Mouse (Mus musculus) hindbrain, embryonic 11.5 days (tissue): ENCODE measurements around the gene Capza2. TPM values are rescaled to one million over a fixed set of nuclear protein-coding genes. Genes with fewer than 3 reads are reported as not detected.
A peak's percentile ranks its signal among the peaks of the same experiment; 100 is the strongest.

ENCODE experiments used
- ATAC-seq: fragments of 200-750 bp; cut with Nextera tagmentation; 2 replicates; pipeline ENCODE4 v1.8.0; 2017; ENCODE audit warnings: mild to moderate bottlenecking, moderate TSS enrichment, moderate library complexity; ENCODE audit not compliant: low FRiP score
- DNase-seq: peaks from one replicate; pipeline ENCODE4 v3.0.0-alpha.2; 2015; ENCODE audit warnings: low spot score
- H3K27ac ChIP-seq: fragments of 300-500 bp; sonication (generic); 2 replicates; pipeline ENCODE4 v1.5.1; 2014; ENCODE audit warnings: mild to moderate bottlenecking, low read depth, low read length
- H3K27me3 ChIP-seq: fragments of 300-500 bp; sonication (generic); 2 replicates; pipeline ENCODE4 v1.6.1; 2014; ENCODE audit warnings: mild to moderate bottlenecking, low read length, moderate library complexity, mixed read lengths; ENCODE audit not compliant: control insufficient read depth, insufficient read depth
- H3K36me3 ChIP-seq: fragments of 300-500 bp; sonication (generic); 2 replicates; pipeline ENCODE4 v1.6.1; 2014; ENCODE audit warnings: mild to moderate bottlenecking, low read length, moderate library complexity, mixed read lengths; ENCODE audit not compliant: control insufficient read depth, insufficient read depth
- H3K4me1 ChIP-seq: fragments of 300-500 bp; sonication (generic); replicated peaks from 2 replicates; pipeline ENCODE4 v1.6.1; 2014; ENCODE audit warnings: low read length, mixed read lengths; ENCODE audit not compliant: control insufficient read depth, insufficient read depth
- H3K4me2 ChIP-seq: fragments of 300-500 bp; sonication (generic); replicated peaks from 2 replicates; pipeline ENCODE4 v1.6.1; 2014; ENCODE audit warnings: mild to moderate bottlenecking, low read depth, low read length
- H3K4me3 ChIP-seq: fragments of 300-500 bp; sonication (generic); 2 replicates; pipeline ENCODE4 v1.5.1; 2014; ENCODE audit warnings: low read depth, low read length
- H3K9ac ChIP-seq: fragments of 300-500 bp; sonication (generic); 2 replicates; pipeline ENCODE4 v1.6.1; 2014; ENCODE audit warnings: low read depth, low read length
- H3K9me3 ChIP-seq: fragments of 300-500 bp; sonication (generic); 2 replicates; pipeline ENCODE4 v1.6.1; 2016; ENCODE audit warnings: low read length; ENCODE audit not compliant: control insufficient read depth
- WGBS: fragments of 180-500 bp; shearing (Covaris S2); extraction: QIAGEN DNeasy Blood & Tissue Kit; methylation state at CpG from one replicate; pipeline ENCODE4 v1.1.7; 2014; 5-methylcytosine and 5-hydroxymethylcytosine counted together
- polyA plus RNA-seq: library from polyadenylated mRNA; unstranded; fragments of >200 nt; fragmentation: Nextera tagmentation; extraction: Ambion mirVana; gene quantifications from 2 replicates; pipeline ENCODE4 v1.2.1, GENCODE M21; 2014

Gene Capza2
- polyA plus RNA-seq, 1 experiment from 2014 or later, result 268 TPM

DNA sequence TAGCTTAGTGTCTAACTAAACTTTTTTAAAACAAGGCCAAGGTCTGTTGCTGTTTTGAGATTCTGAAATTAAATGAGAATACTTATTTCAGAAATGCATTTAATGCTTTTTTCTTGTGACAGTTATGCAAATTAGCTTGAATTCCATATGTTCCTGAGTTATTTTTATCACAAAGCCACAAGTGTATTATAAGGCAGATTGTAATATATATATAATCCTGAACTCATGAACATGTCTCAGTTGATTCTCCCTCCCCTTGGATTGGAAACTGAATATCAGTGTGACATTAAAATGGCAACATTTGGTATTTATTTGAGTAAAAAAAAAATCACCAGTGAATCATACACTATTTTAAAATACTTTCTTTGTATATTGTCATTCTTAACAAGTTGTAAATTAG, 30.0 kb downstream of the Capza2 start:
- no peaks in the 10 kb centered on the region for H3K36me3 ChIP-seq
- no peak overlapping the region for H3K4me2 ChIP-seq
- no peak overlapping the region for H3K27ac ChIP-seq
- no peaks in the 10 kb centered on the region for H3K27me3 ChIP-seq
- no peaks in the 10 kb centered on the region for H3K9me3 ChIP-seq
- ATAC-seq, result no peak
- no peak overlapping the region for H3K4me3 ChIP-seq
- no peak overlapping the region for H3K9ac ChIP-seq
- H3K4me1 ChIP-seq, result no peaks in the 10 kb centered on the region
- no peak for DNase-seq

- Histone ChIP-seq H3K4me1 (no peaks in the 10 kb centered on the region), H3K9me3 (no peaks in the 10 kb centered on the region), H3K27me3 (no peaks in the 10 kb centered on the region), H3K36me3 (no peaks in the 10 kb centered on the region), H3K9ac (no peak overlapping the region), H3K4me3 (no peak overlapping the region), H3K4me2 (no peak overlapping the region), H3K27ac (no peak overlapping the region)
- no peak for DNase-seq
- 97% methylated on average over 3 of the region's 3 CpGs for WGBS
- ATAC-seq, result no peak
Measured at GRCm38 (mm10) chr6:17667813-17668212, 31.8 kb downstream of the Capza2 start.

DNA sequence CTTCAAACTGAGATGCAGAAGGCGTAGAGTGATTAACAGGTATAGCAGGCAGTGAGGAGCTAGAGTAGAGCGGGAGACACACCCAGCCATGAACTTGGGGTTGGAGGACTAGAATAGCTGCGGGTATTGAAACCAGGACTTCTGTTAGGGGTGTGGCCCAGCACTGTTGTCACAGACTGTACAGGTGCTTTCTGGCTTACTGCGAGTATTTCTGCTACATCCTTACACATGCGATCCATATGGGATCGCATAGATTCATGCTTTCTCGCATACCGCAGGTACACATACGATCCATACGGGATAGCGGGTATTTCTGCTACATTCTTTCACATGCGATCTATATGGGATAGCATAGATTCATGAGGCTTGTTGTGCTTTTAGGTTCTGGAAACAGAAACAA, 32.3 kb downstream of the Capza2 start:
- H3K4me2 ChIP-seq, result no peak overlapping the region
- no peak for DNase-seq
- H3K4me3 ChIP-seq, result no peak overlapping the region
- H3K9ac ChIP-seq, result no peak overlapping the region
- H3K9me3 ChIP-seq, result no peaks in the 10 kb centered on the region
- no peaks in the 10 kb centered on the region for H3K27me3 ChIP-seq
- no peaks in the 10 kb centered on the region for H3K4me1 ChIP-seq
- ATAC-seq, result no peak
- H3K27ac ChIP-seq, result no peak overlapping the region
- WGBS, result 95% methylated on average over 12 of the region's 12 CpGs
- no peaks in the 10 kb centered on the region for H3K36me3 ChIP-seq

DNA sequence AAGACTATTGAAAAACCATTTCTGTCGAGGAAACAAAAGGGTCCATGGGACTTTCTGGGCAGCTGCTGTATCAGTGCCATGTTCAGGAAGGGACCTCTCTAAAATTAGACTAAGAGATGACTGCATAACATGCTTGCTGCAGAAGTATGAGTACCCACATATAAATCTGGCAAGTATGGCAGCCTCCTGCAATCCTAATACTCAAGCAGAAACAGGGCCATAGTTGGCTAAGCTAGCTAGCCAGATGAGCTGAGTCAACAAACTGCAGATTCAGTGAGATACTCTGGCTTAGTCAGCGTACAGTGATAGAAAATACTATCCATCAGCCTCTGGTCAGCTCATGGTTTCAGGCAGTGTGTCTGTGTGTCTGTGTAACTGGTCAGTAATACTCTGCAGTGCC, 33.8 kb downstream of the Capza2 start:
- WGBS, result 86% methylated on average over 2 of the region's 2 CpGs
- ATAC-seq, result no peak

GRCm38 (mm10) chr6:17675019-17675756, 39.2 kb downstream of the Capza2 start:
- H3K36me3 ChIP-seq, result no peaks in the 10 kb centered on the region
- H3K9ac ChIP-seq, result no peak overlapping the region
- no peaks in the 10 kb centered on the region for H3K9me3 ChIP-seq
- no peak overlapping the region for H3K4me2 ChIP-seq
- H3K27me3 ChIP-seq, result no peaks in the 10 kb centered on the region
- no peak overlapping the region for H3K27ac ChIP-seq
- no peaks in the 10 kb centered on the region for H3K4me1 ChIP-seq
- ATAC-seq, result peak; percentile 80
- WGBS, result 28% methylated on average over 12 of the region's 12 CpGs
- peak; percentile 84 for DNase-seq
- H3K4me3 ChIP-seq, result no peak overlapping the region

More for the DNA sequence above, 33.8 kb downstream of the Capza2 start:
- no peak overlapping the region for H3K9ac ChIP-seq
- no peaks in the 10 kb centered on the region for H3K4me1 ChIP-seq
- H3K27me3 ChIP-seq, result no peaks in the 10 kb centered on the region
- H3K4me2 ChIP-seq, result no peak overlapping the region
- no peak for DNase-seq
- no peak overlapping the region for H3K4me3 ChIP-seq
- H3K27ac ChIP-seq, result no peak overlapping the region
- no peaks in the 10 kb centered on the region for H3K9me3 ChIP-seq
- no peaks in the 10 kb centered on the region for H3K36me3 ChIP-seq

GRCm38 (mm10) chr6:17677008-17677407, 41.0 kb downstream of the Capza2 start:
- Histone ChIP-seq H3K9me3 (no peaks in the 10 kb centered on the region), H3K4me1 (no peaks in the 10 kb centered on the region), H3K4me3 (no peak overlapping the region), H3K27me3 (no peaks in the 10 kb centered on the region), H3K27ac (no peak overlapping the region), H3K9ac (no peak overlapping the region), H3K4me2 (no peak overlapping the region), H3K36me3 (no peaks in the 10 kb centered on the region)
- ATAC-seq, result no peak
- WGBS, result 84% methylated on average over 2 of the region's 2 CpGs
- DNase-seq, result no peak

DNA sequence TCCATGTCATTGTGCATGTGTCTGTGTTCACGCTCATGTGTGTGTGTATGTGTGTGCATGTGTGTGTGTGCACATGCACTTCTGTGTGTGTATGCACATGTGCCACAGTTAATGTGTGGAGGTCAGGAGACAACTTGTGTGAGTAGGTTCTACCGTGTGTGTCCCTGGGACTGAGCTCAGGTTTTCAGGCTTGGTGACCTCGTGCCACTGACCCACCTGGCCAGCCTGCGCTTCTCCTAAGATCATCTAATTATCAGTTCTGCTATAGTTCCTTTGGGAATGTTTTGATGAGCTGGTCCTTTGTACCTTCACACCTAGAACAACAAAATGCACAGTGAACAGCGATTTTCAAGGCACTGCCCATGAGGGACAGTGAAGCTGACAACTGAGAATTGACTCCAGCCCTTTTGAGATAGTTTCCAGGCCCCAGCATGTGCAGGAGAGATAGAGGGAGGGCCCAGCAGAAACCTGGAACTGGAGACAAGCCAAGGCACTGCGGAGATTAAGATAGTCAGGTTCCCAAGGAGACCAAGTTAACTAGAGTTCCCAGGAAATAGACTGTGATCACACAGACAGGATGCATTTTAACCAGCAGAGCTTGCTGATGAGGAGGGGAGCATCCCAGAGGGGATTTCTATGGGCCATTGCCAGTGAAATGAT, 44.4 kb downstream of the Capza2 start:
- no peak for ATAC-seq
- Histone ChIP-seq H3K4me2 (no peak overlapping the region), H3K4me3 (no peak overlapping the region), H3K9me3 (no peaks in the 10 kb centered on the region), H3K9ac (no peak overlapping the region), H3K27me3 (no peaks in the 10 kb centered on the region), H3K4me1 (no peaks in the 10 kb centered on the region), H3K27ac (no peak overlapping the region), H3K36me3 (no peaks in the 10 kb centered on the region)
- DNase-seq, result no peak
- 85% methylated on average over 6 of the region's 6 CpGs for WGBS

DNA sequence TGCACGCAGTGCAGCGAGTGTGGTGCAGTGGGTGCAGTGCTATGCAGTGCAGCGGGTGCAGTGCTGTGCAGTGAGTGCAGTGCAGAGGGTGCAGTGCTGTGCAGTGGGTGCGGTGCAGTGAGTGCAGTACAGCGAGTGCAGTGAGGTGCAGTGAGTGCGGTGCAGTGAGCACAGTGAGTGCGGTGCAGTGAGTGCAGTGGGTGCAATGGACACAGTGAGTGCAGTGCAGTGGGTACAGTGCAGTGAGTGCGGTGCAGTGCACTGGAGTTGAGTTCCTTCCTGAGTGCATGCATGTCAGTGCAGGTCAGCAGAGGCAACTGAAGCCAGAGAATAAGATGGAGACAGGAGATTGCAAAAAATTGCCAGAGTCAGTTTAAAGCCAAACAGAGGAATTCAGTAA, 45.8 kb downstream of the Capza2 start:
- WGBS, result 97% methylated on average over 8 of the region's 8 CpGs
- Histone ChIP-seq H3K4me1 (no peaks in the 10 kb centered on the region), H3K27ac (no peak overlapping the region), H3K4me3 (no peak overlapping the region), H3K27me3 (no peaks in the 10 kb centered on the region), H3K36me3 (no peaks in the 10 kb centered on the region), H3K4me2 (no peak overlapping the region), H3K9me3 (no peaks in the 10 kb centered on the region), H3K9ac (no peak overlapping the region)
- ATAC-seq (no peak), DNase-seq (no peak)

- no peak for ATAC-seq
- Histone ChIP-seq H3K4me2 (no peak overlapping the region), H3K27ac (no peak overlapping the region), H3K4me1 (no peaks in the 10 kb centered on the region), H3K9ac (no peak overlapping the region), H3K27me3 (no peaks in the 10 kb centered on the region), H3K4me3 (no peak overlapping the region), H3K36me3 (no peaks in the 10 kb centered on the region), H3K9me3 (no peaks in the 10 kb centered on the region)
- WGBS, result 90% methylated on average over 5 of the region's 5 CpGs
- DNase-seq, result no peak
Measured at GRCm38 (mm10) chr6:17688676-17689075, 52.6 kb downstream of the Capza2 start.
